Mouse (Mus musculus) brain, embryonic 14.5 days (tissue): Measurements from ENCODE around the gene Rxylt1.

Experiments
- CTCF ChIP-seq: fragments of 200-500 bp; IDR thresholded peaks from 2 replicates; pipeline ENCODE4 v1.5.1; 2012; ENCODE audit warnings: inconsistent platforms, mild to moderate bottlenecking, moderate library complexity, borderline replicate concordance; ENCODE audit not compliant: insufficient read depth, insufficient read length; ENCODE audit errors: extremely low read depth
- POLR2A ChIP-seq: fragments of 200-500 bp; IDR thresholded peaks from 2 replicates; pipeline ENCODE4 v1.6.1; 2012; ENCODE audit warnings: mild to moderate bottlenecking, inconsistent platforms, borderline replicate concordance; ENCODE audit not compliant: poor library complexity, insufficient read depth, insufficient read length, severe bottlenecking; ENCODE audit errors: extremely low read depth

- TF ChIP-seq POLR2A, result no peak
- TF ChIP-seq CTCF, result no peak
Measured at GRCm38 (mm10) chr10:122039566-122039965, 57.6 kb downstream of the Rxylt1 start.
